Mouse (Mus musculus): ENCODE results near the gene Numa1. TPM values are rescaled to one million over a fixed set of nuclear protein-coding genes. Genes with fewer than 3 reads are reported as not detected.
"Not testable (repeated sequence)": the region's sequence is repeated elsewhere in the genome, so short reads cannot be mapped to it uniquely, and the experiment has no call there.

The Numa1 gene
- 10 to 100 TPM; 66.0 to 83.2 TPM for polyA plus RNA-seq (2017; shearing (Covaris generic))

GRCm38 (mm10) chr7:101933751-101934240, at the start of gene Numa1, which contains the start of gene Lrrc51:
TSS of gene Numa1 (plus strand) at chr7:101934111.
TSS of gene Lrrc51 (minus strand) at chr7:101933895.
- ATAC-seq: peak; percentile 96

GRCm38 (mm10) chr7:101884160-101884559, 49.8 kb upstream of the Numa1 start:
- ATAC-seq: no peak

- no peak for ATAC-seq
Measured at GRCm38 (mm10) chr7:101886274-101886673, 47.6 kb upstream of the Numa1 start.

- ATAC-seq: no peak
Measured at GRCm38 (mm10) chr7:101888460-101888859, 45.5 kb upstream of the Numa1 start.

GRCm38 (mm10) chr7:101895695-101896094, 38.2 kb upstream of the Numa1 start:
- no peak for ATAC-seq

GRCm38 (mm10) chr7:101896104-101897066, 37.5 kb upstream of the Numa1 start:
- peak; percentile 89 for ATAC-seq

- no peak for ATAC-seq
Measured at GRCm38 (mm10) chr7:101900331-101901097, 33.4 kb upstream of the Numa1 start.

- ATAC-seq: no peak
Measured at GRCm38 (mm10) chr7:101901969-101902368, 31.9 kb upstream of the Numa1 start.

- ATAC-seq: no peak
Measured at GRCm38 (mm10) chr7:101902846-101903245, 31.1 kb upstream of the Numa1 start.

- ATAC-seq: peak; percentile 99
Measured at GRCm38 (mm10) chr7:101905561-101906286, 28.2 kb upstream of the Numa1 start, which contains the start of gene Lamtor1. TSS of gene Lamtor1 (plus strand) at chr7:101905904.

GRCm38 (mm10) chr7:101906287-101906681, 27.6 kb upstream of the Numa1 start, which contains the start of gene Tomt:
TSS of gene Tomt (minus strand) at chr7:101906359.
- ATAC-seq: no peak

GRCm38 (mm10) chr7:101906696-101907095, 27.2 kb upstream of the Numa1 start:
- ATAC-seq: no peak

- ATAC-seq: no peak
Measured at GRCm38 (mm10) chr7:101908367-101908766, 25.5 kb upstream of the Numa1 start.

- ATAC-seq: no peak
Measured at GRCm38 (mm10) chr7:101910138-101910537, 23.8 kb upstream of the Numa1 start.

- ATAC-seq: no peak
Measured at GRCm38 (mm10) chr7:101911982-101912381, 21.9 kb upstream of the Numa1 start.

- peak; percentile 61 for ATAC-seq
Measured at GRCm38 (mm10) chr7:101918071-101918470, 15.8 kb upstream of the Numa1 start.

GRCm38 (mm10) chr7:101925892-101926291, 8.0 kb upstream of the Numa1 start:
- ATAC-seq: not testable (repeated sequence)

GRCm38 (mm10) chr7:101928093-101928492, 5.8 kb upstream of the Numa1 start:
- ATAC-seq: no peak

GRCm38 (mm10) chr7:101932551-101932950, 1.4 kb upstream of the Numa1 start:
- ATAC-seq: no peak

- ATAC-seq: peak; percentile 20
Measured at GRCm38 (mm10) chr7:101933300-101933699, 611 bp upstream of the Numa1 start.

- ATAC-seq: no peak
Measured at GRCm38 (mm10) chr7:101935957-101936356, 2.0 kb downstream of the Numa1 start.

GRCm38 (mm10) chr7:101936996-101937395, 3.1 kb downstream of the Numa1 start:
- ATAC-seq: no peak

Measured in CD4-positive, CD25-positive, alpha-beta regulatory T cell, adult 4 months (primary cell).